ENCODE assay signal across 9 mouse cellular contexts in genomic region chrX:48624054-48624420, GRCm38 (mm10). TPM values are rescaled to one million over a fixed set of nuclear protein-coding genes. Genes with fewer than 3 reads are reported as not detected.
A peak's percentile ranks its signal among the peaks of the same experiment; 100 is the strongest.
DNase-seq lines count a peak whose midpoint lies in the region; ATAC-seq and TF ChIP-seq lines count a peak whose summit lies in the region.
"Had no signal": no experiment of that assay in that cellular context is flagged by ENCODE, and none has a peak within 500 bp of the region (broad histone marks: within the 10 kb centered on the region; RNA-seq: fewer than 3 reads in every experiment).

No protein-coding gene starts in this region.

- H3K27ac ChIP-seq in heart, embryonic 14.5 days (replicated peaks in 1 of 2; ENCODE audit: control insufficient read depth in 1 of 2, insufficient read depth in 1 of 2, low read depth in 2 of 2, low read length in 2 of 2) = 0 out of 4 replicates have a peak overlapping the region, but pooled peaks have one; percentile 38 to 54
- H3K27ac ChIP-seq in ES-E14 (ENCODE audit: insufficient read depth, low read depth, low read length, poor library complexity, severe bottlenecking) = no peak overlapping the region
- H3K27ac ChIP-seq in forebrain, postnatal 0 days (ENCODE audit: low read depth, low read length) = peak overlapping the region; percentile 88
- H3K27ac ChIP-seq in macrophage = no peak overlapping the region

- in situ Hi-C loops in ES-E14 (cut with MboI; ENCODE audit: low sequenced_read_pairs in 2 of 2, unreplicated experiment in 2 of 2) = no loop called here

- intact Hi-C loops in heart, postnatal 14 days (cut with DNase I) = no loop called here

- H3K9ac ChIP-seq in heart, embryonic 14.5 days (ENCODE audit: low read length) = peak overlapping the region; percentile 67
- H3K9ac ChIP-seq in ES-E14 (ENCODE audit: insufficient read depth, low read depth, low read length, poor library complexity, severe bottlenecking) = peak overlapping the region; percentile 76; the same call in 1 of the 2 replicates
- peak overlapping the region; percentile 59 for H3K9ac ChIP-seq in forebrain, postnatal 0 days

- 18% methylated on average over 9 of the region's 9 CpGs for WGBS in heart, embryonic 14.5 days
- 31% methylated on average over 9 of the region's 9 CpGs for WGBS in forebrain, postnatal 0 days
- 35% methylated on average over 5 of the region's 9 CpGs for WGBS in macrophage (ENCODE audit: missing documents)

- H3K9me3 ChIP-seq in heart, embryonic 14.5 days (ENCODE audit: control insufficient read depth, low read length) = no peaks in the 10 kb centered on the region
- no peaks in the 10 kb centered on the region for H3K9me3 ChIP-seq in ES-E14 (ENCODE audit: control insufficient read depth, insufficient read depth, low read depth, low read length)
- H3K9me3 ChIP-seq in forebrain, postnatal 0 days (ENCODE audit: low read length) = no peaks in the 10 kb centered on the region

- no peak for ATAC-seq in heart, embryonic 14.5 days (ENCODE audit: insufficient number of reproducible peaks, insufficient read depth, low FRiP score, low read depth)
- ATAC-seq in forebrain, postnatal 0 days = peak; percentile 21

- no peaks in the 10 kb centered on the region for H3K4me1 ChIP-seq in heart, embryonic 14.5 days (ENCODE audit: control insufficient read depth in 2 of 2, insufficient read depth in 2 of 2, low read length in 2 of 2)
- H3K4me1 ChIP-seq in ES-E14 (ENCODE audit: control insufficient read depth in 2 of 2, insufficient read depth in 2 of 2, low read length in 2 of 2, poor library complexity in 1 of 2) = no peaks in the 10 kb centered on the region
- 0 out of 2 replicates have a peak, but pooled peaks cover 4% of the 10 kb centered on the region for H3K4me1 ChIP-seq in forebrain, postnatal 0 days (ENCODE audit: insufficient read depth)

- no peak for TF ChIP-seq CTCF in forebrain, postnatal 0 days (IDR thresholded peaks at IDR 0.05; ENCODE audit: low read depth)

- no peak for DNase-seq in heart, postnatal 14 days
- DNase-seq in ES-E14 (ENCODE audit: low read depth, low spot score) = no peak
- no peak for DNase-seq in forebrain, postnatal 0 days
- DNase-seq in ovary, postnatal 36 days (ENCODE audit: low spot score) = no peak
- DNase-seq in cerebellum, adult 18-20 months = no peak
- DNase-seq in kidney, adult 8-10 months = no peak

- H3K4me2 ChIP-seq in heart, embryonic 14.5 days (ENCODE audit: low read length) = peak overlapping the region; percentile 70
- peak overlapping the region; percentile 49 for H3K4me2 ChIP-seq in forebrain, postnatal 0 days (ENCODE audit: low read depth)

- H3K36me3 ChIP-seq in heart, embryonic 14.5 days (ENCODE audit: control insufficient read depth, insufficient read depth, low read length) = no peaks in the 10 kb centered on the region
- H3K36me3 ChIP-seq in ES-E14 (ENCODE audit: control insufficient read depth, insufficient read depth, low read length, poor library complexity, severe bottlenecking) = no peaks in the 10 kb centered on the region
- no peaks in the 10 kb centered on the region for H3K36me3 ChIP-seq in forebrain, postnatal 0 days (ENCODE audit: insufficient read depth)
- H3K36me3 ChIP-seq in macrophage (ENCODE audit: inconsistent target) = no peaks in the 10 kb centered on the region

- H3K79me2 ChIP-seq in macrophage (ENCODE audit: inconsistent target) = no peaks in the 10 kb centered on the region

- no peaks in the 10 kb centered on the region for H3K27me3 ChIP-seq in heart, embryonic 14.5 days (ENCODE audit: control insufficient read depth, insufficient read depth, low read length)
- H3K27me3 ChIP-seq in forebrain, postnatal 0 days (ENCODE audit: insufficient read depth, low read length) = no peaks in the 10 kb centered on the region

- H3K4me3 ChIP-seq in heart, embryonic 14.5 days (ENCODE audit: control insufficient read depth in 1 of 2, insufficient read depth in 1 of 2, low read depth in 1 of 2, low read length in 2 of 2) = peak overlapping the region; percentile 59 to 80
- H3K4me3 ChIP-seq in ES-E14 (ENCODE audit: insufficient read depth in 1 of 2, low read depth in 1 of 2, low read length in 2 of 2, poor library complexity in 1 of 2, severe bottlenecking in 1 of 2) (peak overlapping the region; percentile 65 to 76), macrophage (ENCODE audit: inconsistent target) (peak overlapping the region; percentile 52)
- peak overlapping the region; percentile 57 for H3K4me3 ChIP-seq in forebrain, postnatal 0 days (ENCODE audit: low read depth, low read length)

TF ChIP-seq in ES-E14, 5 proteins besides CTCF, POLR2A, EP300 and RAD21:
- TF ChIP-seq HCFC1 (IDR thresholded peaks at IDR 0.05; ENCODE audit: borderline replicate concordance, insufficient read depth, low read length) = no peak
- TF ChIP-seq ZC3H11A (IDR thresholded peaks at IDR 0.05; ENCODE audit: borderline replicate concordance, low read depth, low read length) = no peak
- no peak for TF ChIP-seq ZNF384 (IDR thresholded peaks at IDR 0.05; ENCODE audit: low read depth, low read length)
- TF ChIP-seq CHD2 (IDR thresholded peaks at IDR 0.05; ENCODE audit: low read depth, low read length) = no peak
- no peak for TF ChIP-seq MAFK (IDR thresholded peaks at IDR 0.05; ENCODE audit: insufficient read depth, low read depth, low read length)
TF ChIP-seq in ES-E14: peak in this region for 0.

RNA-seq across cellular contexts. Expression of gene Slc25a14, which starts 0.8 kb away (rescaled TPM):
- 6.8 and 9.6 TPM in 2 replicates for polyA plus RNA-seq in heart, embryonic 14.5 days (2014; fragmentation: Nextera tagmentation; extraction: Ambion mirVana)
- 1 to 10 TPM; 2.3 to 2.5 TPM for total RNA-seq in heart, postnatal 14 days (2021)
- total RNA-seq in ES-E14 (2012; rRNA removed) = 4.1 and 5.8 TPM in 2 replicates
- total RNA-seq in forebrain, postnatal 0 days (2014; rRNA removed) = 25.9 and 26.8 TPM in 2 replicates
- polyA plus RNA-seq in forebrain, postnatal 0 days (2015; fragmentation: Nextera tagmentation; extraction: Ambion mirVana) = 51.9 and 54.2 TPM in 2 replicates
- 10 to 100 TPM in 12 of 26 experiments, 1 to 10 TPM in 14; 2.3 to 18.5 (median 9.7) TPM for total RNA-seq in macrophage (2018; cell fraction: chromatin; rRNA removed)
- total RNA-seq in macrophage (2018; cell fraction: cytosol; rRNA removed) = 1 to 10 TPM; 3.0 to 7.1 (median 5.5) TPM
- total RNA-seq in macrophage (2018; cell fraction: nucleus; rRNA removed) = 10 to 100 TPM in 6 of 26 experiments, 1 to 10 TPM in 20; 2.8 to 14.3 (median 6.4) TPM
- polyA plus RNA-seq in macrophage (2018) = 4.4 to 6.2 TPM (median 4.7 TPM) in 3 replicates

RNA-seq across cellular contexts. Expression of gene Zfp280c, which starts 29.7 kb away (rescaled TPM):
- polyA plus RNA-seq in heart, embryonic 14.5 days (2014; fragmentation: Nextera tagmentation; extraction: Ambion mirVana) = 7.2 and 7.6 TPM in 2 replicates
- total RNA-seq in heart, postnatal 14 days (2021) = 1 to 10 TPM; 8.2 to 9.4 TPM
- 9.0 and 11.3 TPM in 2 replicates for total RNA-seq in ES-E14 (2012; rRNA removed)
- 23.2 and 26.7 TPM in 2 replicates for total RNA-seq in forebrain, postnatal 0 days (2014; rRNA removed)
- 6.6 and 7.6 TPM in 2 replicates for polyA plus RNA-seq in forebrain, postnatal 0 days (2015; fragmentation: Nextera tagmentation; extraction: Ambion mirVana)
- 10 to 100 TPM; 18.2 to 66.0 (median 45.1) TPM for total RNA-seq in macrophage (2018; cell fraction: chromatin; rRNA removed)
- 1 to 10 TPM; 1.8 to 8.7 (median 5.5) TPM for total RNA-seq in macrophage (2018; cell fraction: cytosol; rRNA removed)
- 10 to 100 TPM in 24 of 26 experiments, 1 to 10 TPM in 2; 7.5 to 49.3 (median 25.2) TPM for total RNA-seq in macrophage (2018; cell fraction: nucleus; rRNA removed)
- polyA plus RNA-seq in macrophage (2018) = 4.5 to 6.3 TPM (median 5.4 TPM) in 3 replicates

RNA-seq across cellular contexts. Expression of gene Gpr119, which starts 50.2 kb away (rescaled TPM):
- polyA plus RNA-seq in heart, embryonic 14.5 days (2014; fragmentation: Nextera tagmentation; extraction: Ambion mirVana) = not detected in 2 replicates
- total RNA-seq in heart, postnatal 14 days (2021) = not detected
- total RNA-seq in ES-E14 (2012; rRNA removed) = not detected in 2 replicates
- 0.14 TPM in 1 of 2 replicates, not detected in the other for total RNA-seq in forebrain, postnatal 0 days (2014; rRNA removed)
- not detected in 2 replicates for polyA plus RNA-seq in forebrain, postnatal 0 days (2015; fragmentation: Nextera tagmentation; extraction: Ambion mirVana)
- total RNA-seq in macrophage (2018; cell fraction: chromatin; rRNA removed) = not detected
- not detected for total RNA-seq in macrophage (2018; cell fraction: cytosol; rRNA removed)
- not detected for total RNA-seq in macrophage (2018; cell fraction: nucleus; rRNA removed)
- not detected in 3 replicates for polyA plus RNA-seq in macrophage (2018)
- total RNA-seq: common myeloid progenitor, adult 5-6 weeks had no signal

Comparison
In these comparisons a context has a peak if more than half of its experiments do, and no peak if none do; other contexts are left out.
1. H3K27ac ChIP-seq: peak in heart, embryonic 14.5 days (2 of 2) and forebrain, postnatal 0 days (single experiment); none in ES-E14 (single experiment) and macrophage (single experiment).
2. Peak in every context shown above with its lines, with median percentiles within 50 percentile points of each other: H3K4me3 ChIP-seq and H3K9ac ChIP-seq.